Mouse (Mus musculus) small intestine, adult 2 months (tissue): ENCODE measurements around the gene Snx29.

Source experiments
- CTCF ChIP-seq: fragments of 200-500 bp; IDR thresholded peaks from 2 replicates; pipeline ENCODE4 v1.5.1; 2012; ENCODE audit warnings: low read depth, mild to moderate bottlenecking, control low read depth, inconsistent platforms, low read length, moderate library complexity, mixed read lengths; ENCODE audit not compliant: insufficient replicate concordance, insufficient read length; ENCODE audit errors: extremely low read depth
- POLR2A ChIP-seq: fragments of 200-500 bp; IDR thresholded peaks from 2 replicates; pipeline ENCODE4 v1.6.1; 2012; ENCODE audit warnings: low read depth, mild to moderate bottlenecking, control low read depth, inconsistent platforms, low read length, moderate library complexity

DNA sequence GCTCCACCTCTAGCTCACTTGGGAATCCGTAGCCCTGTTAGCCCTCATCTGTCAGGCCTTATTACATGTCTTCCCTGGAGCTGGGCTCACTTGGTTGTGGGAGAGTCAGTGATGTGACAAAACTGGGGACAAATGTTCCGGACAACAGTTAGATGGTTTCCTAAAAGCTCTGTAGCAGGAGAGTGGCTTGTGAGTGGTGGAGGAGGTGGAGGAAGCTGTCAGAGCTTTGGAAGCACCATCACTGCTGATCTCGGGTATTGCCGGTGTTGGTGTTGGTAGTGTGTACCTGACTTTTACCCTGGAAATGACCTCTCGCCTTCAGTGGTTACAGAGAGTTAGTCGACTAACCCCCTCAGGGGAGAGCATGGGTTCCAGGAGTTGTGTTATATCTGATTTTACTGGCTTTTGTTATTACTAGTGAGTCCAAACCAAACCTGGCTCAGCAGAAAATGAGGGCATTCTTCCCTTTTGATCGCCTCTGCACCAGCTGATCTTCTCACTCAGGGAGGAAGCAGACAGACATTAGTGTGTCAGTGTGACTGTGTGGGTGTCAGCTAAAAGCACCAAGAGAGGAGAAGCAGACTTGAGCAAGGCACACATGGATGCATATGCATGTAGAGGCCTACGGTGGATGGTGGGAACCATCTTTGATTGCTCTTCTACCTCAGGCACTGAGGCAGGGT is 227.5 kb downstream of the Snx29 start:
- TF ChIP-seq CTCF, result no peak
- no peak for TF ChIP-seq POLR2A
